Mouse (Mus musculus) limb, embryonic 12.5 days (tissue): ENCODE data around the gene Aloxe3. TPM values are rescaled to one million over a fixed set of nuclear protein-coding genes. Genes with fewer than 3 reads are reported as not detected.

Experiments used
- ATAC-seq: fragments of 200-750 bp; cut with Nextera tagmentation; 2 replicates; pipeline ENCODE4 v1.8.0; 2017; ENCODE audit warnings: low read depth, moderate TSS enrichment; ENCODE audit not compliant: insufficient number of reproducible peaks, insufficient read depth, low FRiP score, low TSS enrichment
- H3K27ac ChIP-seq: fragments of 300-500 bp; sonication (generic); 2 replicates; pipeline ENCODE4 v1.5.1; 2016; ENCODE audit warnings: mild to moderate bottlenecking, moderate library complexity
- H3K27me3 ChIP-seq: fragments of 300-500 bp; sonication (generic); 2 replicates; pipeline ENCODE4 v1.6.1; 2016; ENCODE audit warnings: mild to moderate bottlenecking, moderate library complexity
- H3K36me3 ChIP-seq: fragments of 300-500 bp; sonication (generic); 2 replicates; pipeline ENCODE4 v1.6.1; 2016; ENCODE audit warnings: mild to moderate bottlenecking, moderate library complexity
- H3K4me1 ChIP-seq: fragments of 300-500 bp; sonication (generic); replicated peaks from 2 replicates; pipeline ENCODE4 v1.6.1; 2016
- H3K4me2 ChIP-seq: fragments of 300-500 bp; sonication (generic); 2 replicates; pipeline ENCODE4 v1.6.1; 2016; ENCODE audit warnings: mild to moderate bottlenecking, moderate library complexity
- H3K4me3 ChIP-seq: fragments of 300-500 bp; sonication (generic); replicated peaks from 2 replicates; pipeline ENCODE4 v1.5.1; 2016; ENCODE audit warnings: mild to moderate bottlenecking
- H3K9ac ChIP-seq: fragments of 300-500 bp; sonication (generic); replicated peaks from 2 replicates; pipeline ENCODE4 v1.6.1; 2016; ENCODE audit warnings: mild to moderate bottlenecking, moderate library complexity
- H3K9me3 ChIP-seq: fragments of 300-500 bp; sonication (generic); 2 replicates; pipeline ENCODE4 v1.6.1; 2016; ENCODE audit warnings: mild to moderate bottlenecking, moderate library complexity
- WGBS: fragments of 180-500 bp; shearing (Covaris S2); methylation state at CpG from one replicate; pipeline ENCODE4 v1.1.7; 2016; 5-methylcytosine and 5-hydroxymethylcytosine counted together
- polyA plus RNA-seq: library from polyadenylated mRNA; unstranded; fragments of >200 nt; fragmentation: Nextera tagmentation; extraction: Ambion mirVana; gene quantifications from 2 replicates; pipeline ENCODE4 v1.2.1, GENCODE M21; 2016

The Aloxe3 gene
- polyA plus RNA-seq, 1 experiment from 2014 or later, result 0.58 TPM

DNA sequence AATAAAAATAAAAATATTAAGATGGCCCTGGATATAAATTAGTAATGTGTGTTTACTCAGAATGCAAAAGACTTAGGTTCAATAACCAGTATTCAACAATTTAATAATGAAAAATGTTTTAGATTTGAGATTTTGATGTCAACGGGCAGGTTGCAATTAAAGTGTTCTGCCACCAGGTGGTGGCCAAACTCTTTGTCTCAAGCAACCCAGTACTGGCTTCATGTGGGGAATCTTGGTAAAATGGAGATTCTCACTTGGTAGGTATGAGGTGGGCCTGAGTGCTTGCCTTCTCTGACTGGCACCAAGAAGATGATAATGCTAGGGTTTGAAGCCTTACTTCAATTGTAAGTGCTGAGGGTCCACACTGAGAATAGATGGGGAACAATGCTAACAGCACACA is 67.1 kb downstream of the Aloxe3 start:
- ATAC-seq, result no peak
- 0% methylated on average over 1 of the region's 1 CpGs for WGBS
- peaks cover 18% of the 10 kb centered on the region for H3K27me3 ChIP-seq

GRCm38 (mm10) chr11:69196766-69197165 is 71.1 kb downstream of the Aloxe3 start:
- Histone ChIP-seq H3K9me3 (no peaks in the 10 kb centered on the region), H3K36me3 (no peaks in the 10 kb centered on the region), H3K27me3 (peaks cover 42% of the 10 kb centered on the region), H3K4me2 (peak overlapping the region; percentile 51), H3K4me3 (peak overlapping the region; percentile 25; the same call in 1 of the 2 replicates), H3K27ac (no peak overlapping the region), H3K9ac (no peak overlapping the region), H3K4me1 (peaks cover 8% of the 10 kb centered on the region; the same call in 1 of the 2 replicates)
- ATAC-seq, result no peak
- 12% methylated on average over 5 of the region's 5 CpGs for WGBS

More for the DNA sequence above, 67.1 kb downstream of the Aloxe3 start:
- Histone ChIP-seq H3K4me3 (no peak overlapping the region), H3K9ac (no peak overlapping the region), H3K9me3 (no peaks in the 10 kb centered on the region), H3K4me2 (no peak overlapping the region), H3K27ac (no peak overlapping the region), H3K36me3 (no peaks in the 10 kb centered on the region), H3K4me1 (peaks cover 8% of the 10 kb centered on the region; the same call in 1 of the 2 replicates)

DNA sequence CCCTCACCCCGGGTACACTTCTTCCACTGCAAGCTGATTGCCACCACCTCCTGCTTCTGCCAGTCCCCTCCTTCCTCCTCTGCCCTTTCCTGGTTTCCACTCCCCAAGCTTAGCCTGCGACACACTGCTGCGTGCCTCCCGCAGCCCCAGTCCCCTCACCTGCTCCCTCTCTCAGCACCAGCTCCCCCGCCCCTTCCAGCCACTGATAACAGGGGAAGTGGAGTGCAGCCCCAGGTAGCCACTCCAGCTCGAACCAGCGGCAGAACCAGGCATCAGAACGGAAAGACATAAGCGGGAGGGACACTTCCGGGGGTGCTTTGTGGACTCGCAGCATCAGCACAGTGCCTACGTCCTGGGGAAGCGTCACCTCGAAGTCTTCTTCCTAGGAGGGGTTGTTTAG is 71.5 kb downstream of the Aloxe3 start:
- Histone ChIP-seq H3K4me3 (peak overlapping the region; percentile 25), H3K9me3 (no peaks in the 10 kb centered on the region), H3K4me1 (peaks cover 8% of the 10 kb centered on the region; the same call in 1 of the 2 replicates), H3K9ac (peak overlapping the region; percentile 44; the same call in 1 of the 2 replicates), H3K36me3 (no peaks in the 10 kb centered on the region), H3K4me2 (peak overlapping the region; percentile 51), H3K27ac (no peak overlapping the region), H3K27me3 (peaks cover 43% of the 10 kb centered on the region)
- 2% methylated on average over 14 of the region's 14 CpGs for WGBS
- no peak for ATAC-seq

DNA sequence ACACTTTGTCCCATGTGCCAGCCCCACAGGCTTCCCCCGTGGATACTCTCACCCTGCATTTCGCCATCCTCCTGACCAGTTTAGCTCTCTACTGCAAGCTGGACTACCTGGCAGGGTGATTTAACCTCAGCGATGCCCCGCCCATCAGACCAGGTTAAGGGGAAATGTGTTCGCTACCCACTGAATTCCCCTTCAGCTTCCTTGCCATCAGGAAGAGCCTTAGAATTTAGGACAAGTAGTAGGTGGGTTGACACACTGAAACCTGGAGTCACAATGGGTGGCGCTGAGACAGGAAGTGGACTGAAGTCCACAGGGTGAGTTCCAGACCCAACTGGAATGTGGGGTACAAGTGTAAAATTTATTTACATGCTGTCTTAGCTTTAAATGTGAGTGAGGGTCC is 72.0 kb downstream of the Aloxe3 start, which contains the start of gene Alox8:
Gene Alox8 (minus strand): TSS at position 101 of the 400 bp plus-strand sequence.
- Histone ChIP-seq H3K27me3 (peaks cover 43% of the 10 kb centered on the region), H3K9ac (peak within 1 kb of the TSS; percentile 44; the same call in 1 of the 2 replicates), H3K27ac (no peak within 1 kb of the TSS), H3K4me1 (peaks cover 8% of the 10 kb centered on the region; the same call in 1 of the 2 replicates), H3K4me2 (peak within 1 kb of the TSS; percentile 51), H3K4me3 (peak within 1 kb of the TSS; percentile 25), H3K36me3 (no peaks in the 10 kb centered on the region), H3K9me3 (no peaks in the 10 kb centered on the region)
- ATAC-seq, result no peak
- 30% methylated on average over 6 of the region's 6 CpGs for WGBS

Other genes starting within 250 kb of the Aloxe3 start
- gene Rnf222, start 237.3 kb upstream of the Aloxe3 start, polyA plus RNA-seq, result 0.05 TPM in 1 of 2 replicates, not detected in the other
- 1,086 and 1,101 TPM in 2 replicates for gene Rpl26, start 224.3 kb upstream of the Aloxe3 start, polyA plus RNA-seq
- not detected in 2 replicates for gene Odf4, start 198.8 kb upstream of the Aloxe3 start, polyA plus RNA-seq
- gene Arhgef15, start 168.4 kb upstream of the Aloxe3 start, polyA plus RNA-seq, result 6.1 and 7.0 TPM in 2 replicates
- 2.3 and 2.6 TPM in 2 replicates for gene Slc25a35, start 157.8 kb upstream of the Aloxe3 start, polyA plus RNA-seq
- 64.6 and 69.6 TPM in 2 replicates for gene Rangrf, start 150.7 kb upstream of the Aloxe3 start, polyA plus RNA-seq
- 45.7 and 48.5 TPM in 2 replicates for gene Pfas, start 117.4 kb upstream of the Aloxe3 start, polyA plus RNA-seq
- 70.5 and 73.8 TPM in 2 replicates for gene Ctc1, start 110.0 kb upstream of the Aloxe3 start, polyA plus RNA-seq
- gene Aurkb, start 80.2 kb upstream of the Aloxe3 start, polyA plus RNA-seq, result 169 and 171 TPM in 2 replicates
- gene Borcs6, start 66.2 kb upstream of the Aloxe3 start, polyA plus RNA-seq, result 9.2 and 10.0 TPM in 2 replicates
- gene Tmem107, start 55.1 kb upstream of the Aloxe3 start, polyA plus RNA-seq, result 39.5 and 41.0 TPM in 2 replicates
- gene Vamp2, start 37.4 kb upstream of the Aloxe3 start, polyA plus RNA-seq, result 68.0 and 79.5 TPM in 2 replicates
- gene Per1, start 30.7 kb upstream of the Aloxe3 start, polyA plus RNA-seq, result 7.2 and 10.4 TPM in 2 replicates
- gene Hes7, start 5.5 kb upstream of the Aloxe3 start, polyA plus RNA-seq, result 0.56 and 0.74 TPM in 2 replicates
- 0.22 and 0.76 TPM in 2 replicates for gene 9130213A22Rik, start 3.3 kb upstream of the Aloxe3 start, polyA plus RNA-seq
- gene Alox12b, start 31.1 kb downstream of the Aloxe3 start, polyA plus RNA-seq, result 0.08 TPM in 1 of 2 replicates, not detected in the other
- 0.08 TPM in 1 of 2 replicates, not detected in the other for gene Alox8, start 71.9 kb downstream of the Aloxe3 start, polyA plus RNA-seq
- gene Gucy2e, start 111.1 kb downstream of the Aloxe3 start, polyA plus RNA-seq, result 0.08 TPM in 1 of 2 replicates, not detected in the other
- gene Cntrob, start 197.9 kb downstream of the Aloxe3 start, polyA plus RNA-seq, result 36.0 and 37.2 TPM in 2 replicates
- gene Trappc1, start 198.1 kb downstream of the Aloxe3 start, polyA plus RNA-seq, result 136 and 151 TPM in 2 replicates
- 1.9 and 2.5 TPM in 2 replicates for gene Kcnab3, start 200.4 kb downstream of the Aloxe3 start, polyA plus RNA-seq
- gene Rnf227, start 214.6 kb downstream of the Aloxe3 start, polyA plus RNA-seq, result 23.7 and 28.2 TPM in 2 replicates
- 121 and 124 TPM in 2 replicates for gene Chd3, start 243.5 kb downstream of the Aloxe3 start, polyA plus RNA-seq